Mouse (Mus musculus): ENCODE measurements around the gene Ap5m1.

The Ap5m1 gene

DNA sequence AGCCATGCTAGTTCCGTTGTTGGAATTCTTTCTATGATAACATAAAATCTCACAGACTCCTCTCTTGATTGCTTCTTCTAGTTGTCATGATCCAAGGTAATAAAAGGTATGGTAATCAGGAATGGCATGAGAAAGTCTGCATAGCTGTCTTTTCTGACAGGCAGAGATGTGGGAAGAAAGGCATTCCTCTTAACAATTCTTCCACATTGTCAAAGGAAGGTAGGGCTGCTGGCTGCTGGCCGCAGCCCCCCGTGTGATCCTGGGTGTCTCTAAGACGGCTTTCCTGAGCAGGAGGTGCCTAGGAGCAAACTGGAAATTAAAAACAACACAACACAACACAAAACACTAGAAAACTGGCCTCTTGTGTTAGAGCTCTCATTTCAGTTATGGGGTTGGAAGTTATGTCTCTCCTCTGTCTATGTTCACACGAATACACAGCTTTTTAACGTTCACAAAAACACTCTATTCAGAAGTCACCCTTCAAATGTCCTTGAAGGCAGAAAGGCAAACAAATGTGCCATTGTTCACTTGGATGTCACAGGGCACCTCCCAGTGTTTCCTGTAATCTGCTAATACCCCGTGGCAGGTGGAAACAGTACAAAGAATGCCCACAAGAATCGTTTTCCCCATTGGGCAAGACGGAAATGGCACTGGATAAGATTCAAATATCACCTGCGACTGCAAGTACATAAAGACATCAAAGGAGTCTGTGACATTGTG lies 62.8 kb downstream of the Ap5m1 start:
- no peak for DNase-seq

DNA sequence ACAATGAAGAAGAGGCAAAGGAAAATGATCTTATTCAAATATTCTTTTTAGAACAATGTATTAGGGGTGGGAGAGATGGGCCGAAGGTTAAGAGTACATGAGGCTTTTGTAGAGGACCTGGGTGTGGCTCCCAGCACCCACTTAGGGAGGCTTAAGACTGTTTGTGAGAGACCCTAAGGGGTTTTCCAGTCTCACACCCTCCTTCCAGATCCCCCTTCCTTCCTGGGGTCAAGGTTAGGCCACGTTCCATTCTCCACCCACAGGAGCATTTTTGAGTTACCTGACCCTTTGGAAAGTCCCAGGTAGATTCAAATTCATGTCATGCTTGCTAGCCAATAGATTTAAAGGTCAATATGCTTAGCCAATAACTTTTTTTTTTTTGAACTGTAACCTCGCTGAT lies 66.5 kb downstream of the Ap5m1 start:
- DNase-seq = no peak

DNA sequence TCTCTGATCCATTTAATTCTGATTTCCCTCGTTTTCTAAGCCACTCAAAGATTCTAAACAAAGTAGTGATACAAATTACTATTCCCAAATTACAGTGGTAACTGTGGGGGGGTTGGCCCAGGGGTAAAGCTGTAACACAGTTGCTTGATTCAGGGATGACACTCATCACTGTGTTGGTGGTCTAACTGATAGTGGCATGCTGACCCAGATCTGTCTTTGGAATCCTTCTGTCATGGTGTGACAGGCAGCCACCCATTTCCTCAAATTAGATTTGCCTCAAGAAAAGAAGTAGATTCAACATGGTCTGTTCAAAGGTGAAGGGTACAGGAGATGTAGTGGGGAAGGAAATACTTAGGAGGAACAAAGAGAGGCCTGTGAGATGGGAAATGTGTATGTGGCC lies 72.3 kb downstream of the Ap5m1 start:
- peak; percentile 67 for DNase-seq

DNA sequence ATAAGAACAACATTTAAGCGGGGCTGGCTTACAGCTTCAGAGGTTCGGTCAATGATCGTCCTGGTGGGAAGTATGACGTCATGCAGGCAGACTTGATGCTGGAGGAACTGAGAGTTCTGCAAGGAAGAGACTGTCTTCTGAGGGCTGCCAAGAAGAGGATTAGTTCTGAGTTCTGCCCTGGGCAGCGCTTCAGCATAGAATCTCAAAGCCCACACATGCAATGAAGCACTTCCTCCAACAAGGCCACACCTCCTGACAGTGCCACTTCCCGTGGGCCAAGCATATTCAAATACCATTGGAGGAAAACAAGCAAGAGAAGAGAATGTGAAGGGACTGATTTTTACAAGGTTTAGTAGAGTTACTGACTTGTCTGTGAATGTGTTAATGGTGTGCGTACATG lies 74.9 kb downstream of the Ap5m1 start:
- no peak for DNase-seq
